Mouse (Mus musculus) mature B cell (primary cell): ENCODE data around the gene Mid1.
"Not testable (repeated sequence)": the region's sequence is repeated elsewhere in the genome, so short reads cannot be mapped to it uniquely, and the experiment has no call there.

Experiments used
- in situ Hi-C: fragments of 300-500 bp; cut with MboI; formaldehyde crosslinking; loops from 2 replicates; pipeline ENCODE4 v1.14.3; 2019

Gene Mid1

GRCm38 (mm10) chrX:169987368-169987837 lies 302.4 kb downstream of the Mid1 start:
- in situ Hi-C loops = not testable (repeated sequence)

GRCm38 (mm10) chrX:169988571-169989218 lies 303.7 kb downstream of the Mid1 start:
- in situ Hi-C loops = not testable (repeated sequence)

- in situ Hi-C loops = not testable (repeated sequence)
These were observed 304.2 kb downstream of the Mid1 start for GRCm38 (mm10) chrX:169989219-169989595.

GRCm38 (mm10) chrX:169989691-169990631 lies 305.0 kb downstream of the Mid1 start:
- in situ Hi-C loops = not testable (repeated sequence)

DNA sequence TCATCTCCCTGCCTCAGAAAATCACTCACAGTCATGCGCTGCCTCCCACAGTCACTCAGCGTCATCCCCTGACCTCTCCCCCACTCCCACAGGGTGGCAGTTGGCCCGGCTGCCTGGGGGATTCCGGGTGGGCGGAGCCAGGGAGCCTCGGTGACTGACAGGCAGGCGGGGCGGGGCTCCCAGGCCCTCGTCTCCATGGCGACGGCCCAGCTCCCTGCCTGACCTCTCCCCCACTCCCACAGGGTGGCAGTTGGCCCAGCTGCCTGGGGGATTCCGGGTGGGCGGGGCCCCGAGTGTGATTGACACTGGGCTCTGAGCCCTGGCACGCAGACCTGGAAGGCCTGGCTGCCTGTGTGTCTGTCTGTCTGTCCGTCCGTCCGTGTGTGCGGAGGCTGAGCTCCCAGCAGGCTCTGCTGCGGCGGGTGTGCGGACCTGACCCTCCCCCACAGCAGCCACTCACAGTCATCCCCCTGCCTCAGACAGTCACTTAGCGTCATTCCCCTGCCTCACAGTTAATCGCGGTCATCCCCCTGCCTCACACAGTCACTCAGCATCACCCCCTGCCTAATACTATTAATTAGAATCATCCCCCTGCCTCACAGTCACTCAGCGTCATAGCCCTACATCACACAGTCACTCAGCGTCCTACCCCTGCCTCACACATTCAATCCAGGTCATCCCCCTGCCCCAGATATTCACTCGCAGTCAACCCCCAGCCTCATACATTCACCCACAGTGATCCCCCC lies 306.3 kb downstream of the Mid1 start:
- in situ Hi-C loops = not testable (repeated sequence)

DNA sequence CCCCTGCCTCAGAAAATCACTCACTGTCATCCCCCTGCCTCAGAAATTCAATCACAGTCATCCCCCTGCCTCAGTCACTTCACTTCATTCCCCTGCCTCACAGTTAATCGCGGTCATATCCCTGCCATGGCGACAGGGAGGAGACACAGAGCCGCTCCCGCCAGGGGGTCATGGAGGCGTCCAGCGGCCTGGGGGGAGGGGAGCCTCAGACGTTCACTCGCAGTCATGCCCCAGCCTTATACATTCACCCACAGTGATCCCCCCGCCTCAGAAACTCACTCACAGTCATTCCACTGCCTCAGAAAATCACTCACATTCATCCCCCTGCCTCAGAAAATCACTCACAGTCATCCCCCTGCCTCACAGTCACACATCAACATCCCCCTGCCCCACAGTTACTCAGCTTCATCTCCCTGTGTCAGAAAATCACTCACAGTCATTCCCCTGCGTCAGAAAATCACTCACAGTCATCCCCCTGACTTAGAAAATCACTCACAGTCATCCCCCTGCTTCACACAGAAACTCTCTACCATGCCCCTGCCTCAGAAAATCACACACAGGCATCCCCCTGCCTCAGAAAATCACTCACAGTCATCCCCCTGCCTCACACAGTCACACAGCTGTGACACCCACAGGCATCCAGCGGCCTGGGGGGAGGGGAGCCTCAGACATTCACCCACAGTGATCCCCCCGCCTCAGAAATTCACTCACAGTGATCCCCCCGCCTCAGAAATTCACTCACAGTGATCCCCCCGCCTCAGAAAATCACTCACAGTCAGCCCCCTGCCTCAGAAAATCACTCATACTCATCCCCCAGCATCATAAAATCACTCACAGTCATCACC lies 307.3 kb downstream of the Mid1 start:
- in situ Hi-C loops = not testable (repeated sequence)

DNA sequence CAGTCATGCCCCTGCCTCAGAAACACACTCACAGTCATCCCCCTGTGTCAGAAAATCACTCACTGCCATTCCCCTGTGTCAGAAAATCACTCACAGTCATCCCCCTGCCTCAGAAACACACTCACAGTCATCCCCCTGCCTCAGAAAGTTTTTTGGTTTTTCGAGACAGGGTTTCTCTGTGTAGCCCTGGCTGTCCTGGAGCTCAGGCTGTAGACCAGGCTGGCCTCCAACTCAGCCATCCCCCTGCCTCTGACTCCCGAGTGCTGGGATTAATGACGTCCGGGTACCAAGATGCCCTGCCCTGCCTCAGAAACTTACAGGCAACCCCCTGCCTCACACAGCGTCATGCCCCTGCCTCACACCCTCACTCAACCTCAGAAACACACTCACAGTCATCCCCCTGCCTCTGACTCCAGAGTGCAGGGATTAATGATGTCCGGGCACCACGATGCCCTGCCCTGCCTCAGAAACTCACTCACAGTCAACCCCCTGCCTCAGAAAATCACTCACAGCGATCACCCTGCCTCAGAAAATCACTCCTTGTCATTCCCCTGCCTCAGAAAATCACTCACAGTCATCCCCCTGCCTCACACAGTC lies 308.1 kb downstream of the Mid1 start:
- in situ Hi-C loops = not testable (repeated sequence)

GRCm38 (mm10) chrX:169994011-169994865 lies 309.2 kb downstream of the Mid1 start:
- in situ Hi-C loops = not testable (repeated sequence)

DNA sequence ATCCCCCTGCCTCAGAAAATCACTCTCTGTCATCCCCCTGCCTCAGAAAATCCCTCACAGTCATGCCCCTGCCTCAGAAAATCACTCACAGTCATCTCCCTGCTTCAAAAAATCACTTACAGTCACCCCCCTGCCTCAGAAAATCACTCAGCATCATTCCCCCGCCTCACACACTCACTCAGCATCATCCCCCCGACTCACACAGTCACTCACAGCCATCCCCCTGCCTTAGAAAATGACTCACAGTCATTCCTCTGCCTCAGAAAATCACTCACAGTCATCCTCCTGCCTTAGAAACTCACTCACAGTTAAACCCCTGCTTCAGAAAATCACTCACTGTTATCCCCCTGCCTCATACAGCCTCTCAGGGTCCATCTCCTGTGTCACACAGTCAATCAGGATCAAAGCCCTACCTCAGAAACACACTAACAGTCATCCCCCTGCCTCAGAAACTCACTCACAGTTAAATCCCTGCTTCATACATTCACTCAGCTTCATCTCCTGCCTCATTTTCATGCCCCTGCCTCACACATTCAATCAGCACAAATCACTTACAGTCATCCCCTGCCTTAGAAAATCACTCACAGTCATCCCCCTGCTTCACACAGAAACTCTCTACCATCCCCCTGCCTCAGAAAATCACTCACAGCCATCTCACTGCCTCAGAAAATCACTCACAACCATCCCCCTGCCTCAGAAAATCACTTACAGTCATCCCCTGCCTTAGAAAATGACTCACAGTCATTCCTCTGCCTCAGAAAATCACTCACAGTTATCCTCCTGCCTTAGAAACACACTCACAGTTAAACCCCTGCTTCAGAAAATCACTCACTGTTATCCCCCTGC lies 310.1 kb downstream of the Mid1 start:
- in situ Hi-C loops = not testable (repeated sequence)

GRCm38 (mm10) chrX:169995909-169996521 lies 311.0 kb downstream of the Mid1 start:
- in situ Hi-C loops = not testable (repeated sequence)

GRCm38 (mm10) chrX:169996926-169997325 lies 311.9 kb downstream of the Mid1 start:
- in situ Hi-C loops = not testable (repeated sequence)

GRCm38 (mm10) chrX:169997456-169997853 lies 312.5 kb downstream of the Mid1 start:
- in situ Hi-C loops = not testable (repeated sequence)

- in situ Hi-C loops = not testable (repeated sequence)
These were observed 313.0 kb downstream of the Mid1 start for GRCm38 (mm10) chrX:169997854-169998456.

DNA sequence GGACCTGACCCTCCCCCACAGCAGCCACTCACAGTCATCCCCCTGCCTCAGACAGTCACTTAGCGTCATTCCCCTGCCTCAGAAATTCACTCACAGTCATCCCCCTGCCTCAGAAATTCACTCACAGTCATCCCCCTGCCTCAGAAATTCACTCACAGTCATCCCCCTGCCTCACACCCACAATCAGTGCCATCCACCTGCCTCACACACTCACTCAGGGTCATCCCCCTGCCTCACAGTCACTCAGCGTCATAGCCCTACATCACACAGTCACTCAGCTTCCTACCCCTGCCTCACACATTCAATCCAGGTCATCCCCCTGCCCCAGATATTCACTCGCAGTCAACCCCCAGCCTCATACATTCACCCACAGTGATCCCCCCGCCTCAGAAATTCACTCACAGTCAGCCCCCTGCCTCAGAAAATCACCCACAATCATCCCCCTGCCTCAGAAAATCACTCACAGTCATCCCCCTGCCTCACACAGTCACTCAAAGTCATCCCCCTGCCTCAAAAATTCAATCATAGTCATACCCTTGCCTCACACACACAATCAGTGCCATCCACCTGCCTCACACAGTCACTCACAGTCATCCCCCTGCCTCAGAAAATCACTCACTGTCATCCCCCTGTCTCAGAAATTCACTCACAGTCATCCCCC lies 313.7 kb downstream of the Mid1 start:
- in situ Hi-C loops = not testable (repeated sequence)

DNA sequence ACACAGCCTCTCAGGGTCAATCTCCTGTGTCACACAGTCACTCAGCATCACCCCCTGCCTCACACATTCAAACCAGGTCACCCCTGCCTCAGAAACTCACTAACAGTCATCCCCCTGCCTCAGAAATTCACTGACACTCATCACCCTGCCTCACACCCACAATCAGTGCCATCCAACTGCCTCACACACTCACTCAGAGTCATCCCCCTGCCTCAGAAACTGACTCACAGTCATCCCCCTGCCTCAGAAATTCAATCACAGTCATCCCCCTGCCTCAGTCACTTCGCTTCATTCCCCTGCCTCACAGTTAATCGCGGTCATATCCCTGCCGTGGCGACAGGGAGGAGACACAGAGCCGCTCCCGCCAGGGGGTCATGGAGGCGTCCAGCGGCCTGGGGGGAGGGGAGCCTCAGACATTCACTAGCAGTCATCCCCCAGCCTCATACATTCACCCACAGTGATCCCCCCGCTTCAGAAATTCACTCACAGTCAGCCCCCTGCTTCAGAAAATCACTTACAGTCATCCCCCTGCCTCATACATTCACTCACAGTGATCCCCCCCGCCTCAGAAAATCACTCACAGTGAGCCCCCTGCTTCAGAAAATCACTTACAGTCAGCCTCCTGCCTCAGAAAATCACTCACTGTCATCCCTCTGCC lies 314.4 kb downstream of the Mid1 start:
- in situ Hi-C loops = not testable (repeated sequence)

DNA sequence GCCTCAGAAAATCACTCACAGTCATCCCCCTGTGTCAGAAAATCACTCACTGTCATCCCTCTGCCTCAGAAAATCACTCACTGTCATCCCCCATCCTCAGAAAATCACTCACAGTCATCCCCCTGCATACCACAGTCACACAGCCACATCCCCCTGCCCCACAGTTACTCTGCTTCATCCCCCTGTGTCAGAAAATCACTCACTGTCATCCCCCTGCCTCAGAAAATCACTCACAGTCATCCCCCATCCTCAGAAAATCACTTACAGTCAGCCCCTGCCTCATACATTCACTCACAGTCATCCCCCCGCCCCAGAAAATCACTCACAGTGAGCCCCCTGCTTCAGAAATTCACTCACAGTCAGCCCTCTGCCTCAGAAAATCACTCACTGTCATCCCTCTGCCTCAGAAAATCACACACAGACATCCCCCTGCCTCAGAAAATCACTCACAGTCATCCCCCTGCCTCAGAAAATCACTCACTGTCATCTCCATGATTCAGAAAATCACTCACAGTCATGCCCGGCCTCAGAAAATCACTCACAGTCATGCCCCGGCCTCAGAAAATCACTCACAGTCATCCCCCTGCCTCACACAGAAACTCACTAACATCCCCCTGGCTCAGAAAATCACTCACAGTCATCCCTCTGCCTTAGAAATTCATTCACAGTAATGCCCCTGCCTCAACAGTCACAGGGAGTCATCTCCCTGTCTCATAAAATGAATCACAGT lies 315.1 kb downstream of the Mid1 start:
- in situ Hi-C loops = not testable (repeated sequence)
